Mouse (Mus musculus): ENCODE measurements at regions not wholly inside any gene's neighbourhood (a gene's known extent, or its start where the extent isn't known, plus 50 kb on each side); places are given as distances from the start of the nearest gene placed in this dataset.

GRCm38 (mm10) chr4:148746460-148747314, 57.5 kb upstream of the Casz1 start:
- POLR2A ChIA-PET, result no interaction called here
- in situ Hi-C loops (cut with MboI; ENCODE audit: low pct_unique_long_range_greater_than_20kb), result loop anchor here (5.0 kb wide), 1 partner anchor 321 kb away; no protein-coding TSS in a partner anchor

DNA sequence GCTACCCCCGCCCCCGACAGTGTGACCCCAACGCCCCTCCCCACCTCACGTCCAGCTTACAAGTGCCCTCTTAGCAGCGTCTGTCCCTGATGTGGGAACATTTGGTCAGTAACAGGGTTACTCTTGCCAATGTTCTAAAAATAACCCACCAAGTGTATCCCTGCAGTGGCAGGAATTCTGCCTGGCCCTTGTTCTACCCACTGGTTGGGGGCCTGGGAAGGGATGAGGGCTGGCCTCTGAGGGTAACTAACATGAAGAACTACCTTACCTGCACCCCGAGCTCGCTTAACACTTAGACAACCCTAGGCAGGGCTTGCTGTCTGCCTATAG, 56.9 kb upstream of the Casz1 start:
- H3K27me3 ChIP-seq, result no peaks in the 10 kb centered on the region
- in situ Hi-C loops (cut with MboI; ENCODE audit: low pct_unique_long_range_greater_than_20kb), result loop anchor here (5.0 kb wide), 1 partner anchor 320 kb away; no protein-coding TSS in a partner anchor
- POLR2A ChIA-PET, result no interaction called here
- CTCF ChIA-PET, result no interaction called here
- no peak for TF ChIP-seq CTCF (IDR thresholded peaks at IDR 0.05)
- ATAC-seq, result no peak
- no peak for DNase-seq (ENCODE audit: low read depth, low spot score)

More at GRCm38 (mm10) chr4:148746460-148747314, 57.5 kb upstream of the Casz1 start:
- ATAC-seq, result no peak
- TF ChIP-seq CTCF (IDR thresholded peaks at IDR 0.05), result no peak
- CTCF ChIA-PET, result no interaction called here
- no peaks in the 10 kb centered on the region for H3K27me3 ChIP-seq
- no peak for DNase-seq (ENCODE audit: low read depth, low spot score)

GRCm38 (mm10) chr4:148750030-148750429, 54.2 kb upstream of the Casz1 start:
- in situ Hi-C loops (cut with MboI; ENCODE audit: low pct_unique_long_range_greater_than_20kb), result no loop called here
- DNase-seq (ENCODE audit: low read depth, low spot score), result no peak
- ATAC-seq, result no peak
- ChIA-PET POLR2A (no interaction called here), CTCF (no interaction called here)
- H3K27me3 ChIP-seq, result no peaks in the 10 kb centered on the region
- no peak for TF ChIP-seq CTCF (IDR thresholded peaks at IDR 0.05)

- no peak for DNase-seq (ENCODE audit: low read depth, low spot score)
- no peaks in the 10 kb centered on the region for H3K27me3 ChIP-seq
- no peak for TF ChIP-seq CTCF (IDR thresholded peaks at IDR 0.05)
- CTCF ChIA-PET, result no interaction called here
- no peak for ATAC-seq
- POLR2A ChIA-PET, result no interaction called here
- in situ Hi-C loops (cut with MboI; ENCODE audit: low pct_unique_long_range_greater_than_20kb), result no loop called here
Observed at GRCm38 (mm10) chr4:148751591-148751990, 52.6 kb upstream of the Casz1 start.

DNA sequence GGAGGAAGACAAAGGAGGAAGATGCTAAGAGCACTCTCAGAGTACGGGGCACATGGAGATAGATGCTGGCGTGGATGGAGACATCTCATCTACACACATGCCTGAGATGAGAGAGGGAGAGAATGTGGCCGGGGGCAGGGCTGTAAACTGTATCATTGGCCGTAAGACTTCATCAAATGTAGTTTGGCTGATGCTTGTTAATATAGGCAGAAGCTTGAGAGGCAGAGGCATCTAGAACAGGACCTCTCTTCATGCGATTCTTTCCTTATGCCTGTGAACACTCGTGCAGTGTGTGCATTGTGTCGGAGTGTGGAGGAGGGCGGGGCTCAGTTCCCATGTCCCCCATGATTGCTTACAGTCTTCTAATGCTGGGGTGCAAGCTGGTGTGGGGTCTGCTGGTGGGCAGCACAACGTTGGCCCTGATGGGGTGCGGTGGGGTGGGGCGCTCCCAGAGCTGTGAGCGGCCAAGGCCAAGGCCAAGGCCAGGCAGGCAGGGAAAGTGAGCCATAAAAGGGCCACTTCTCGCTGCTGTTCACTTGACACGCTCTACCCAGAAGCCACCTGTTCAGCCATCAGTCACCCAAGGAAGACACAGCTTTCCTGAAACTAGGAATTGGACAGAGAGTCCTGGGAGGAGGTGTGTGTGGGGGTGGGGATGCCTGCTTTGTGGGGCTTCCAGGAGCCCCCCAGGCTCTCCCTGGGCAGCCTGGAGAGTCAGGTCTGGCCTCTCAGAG, 51.7 kb upstream of the Casz1 start:
- TF ChIP-seq CTCF (IDR thresholded peaks at IDR 0.05), result no peak
- ATAC-seq (no peak), DNase-seq (ENCODE audit: low read depth, low spot score) (no peak)
- ChIA-PET CTCF (no interaction called here), POLR2A (interaction anchor here (0.6 kb wide), 1 partner anchor 100 kb away, joined by 3 read pairs; no protein-coding TSS in a partner anchor)
- H3K27me3 ChIP-seq, result no peaks in the 10 kb centered on the region
- in situ Hi-C loops (cut with MboI; ENCODE audit: low pct_unique_long_range_greater_than_20kb), result no loop called here

GRCm38 (mm10) chr4:148753143-148753798, 51.0 kb upstream of the Casz1 start:
- CTCF ChIA-PET, result no interaction called here
- H3K27me3 ChIP-seq, result no peaks in the 10 kb centered on the region
- ATAC-seq, result no peak
- no peak for DNase-seq (ENCODE audit: low read depth, low spot score)
- POLR2A ChIA-PET, result interaction anchor here (0.6 kb wide), 1 partner anchor 100 kb away, joined by 3 read pairs; no protein-coding TSS in a partner anchor
- TF ChIP-seq CTCF (IDR thresholded peaks at IDR 0.05), result no peak
- in situ Hi-C loops (cut with MboI; ENCODE audit: low pct_unique_long_range_greater_than_20kb), result no loop called here

GRCm38 (mm10) chr4:148753849-148754248, 50.4 kb upstream of the Casz1 start:
- no peaks in the 10 kb centered on the region for H3K27me3 ChIP-seq
- TF ChIP-seq CTCF (IDR thresholded peaks at IDR 0.05), result no peak
- DNase-seq (ENCODE audit: low read depth, low spot score) (no peak), ATAC-seq (no peak)
- in situ Hi-C loops (cut with MboI; ENCODE audit: low pct_unique_long_range_greater_than_20kb), result no loop called here
- POLR2A ChIA-PET, result no interaction called here
- CTCF ChIA-PET, result no interaction called here

Measured in Patski (cell line).